Mouse (Mus musculus) heart, postnatal 36 days (tissue): ENCODE results near the gene Mroh2a. TPM values are rescaled to one million over a fixed set of nuclear protein-coding genes. Genes with fewer than 3 reads are reported as not detected.

ENCODE experiments used
- DNase-seq, 2 experiments: peaks; one replicate each; pipeline ENCODE4 v3.0.0; 2021 to 2022
- intact Hi-C: fragments of 180-260 bp; cut with DNase I; formaldehyde crosslinking; loops from one replicate; pipeline ENCODE4 v1.15.1; 2025
- total RNA-seq, 2 experiments: library from RNA; stranded (reverse); gene quantifications; 2 replicates each; pipeline ENCODE4 v1.2.3; 2021

Mroh2a gene
- total RNA-seq, 2 experiments from 2014 or later = not detected

GRCm38 (mm10) chr1:88234646-88235045 lies 7.9 kb downstream of the Mroh2a start:
- intact Hi-C loops = no loop called here
- no peak for DNase-seq

DNA sequence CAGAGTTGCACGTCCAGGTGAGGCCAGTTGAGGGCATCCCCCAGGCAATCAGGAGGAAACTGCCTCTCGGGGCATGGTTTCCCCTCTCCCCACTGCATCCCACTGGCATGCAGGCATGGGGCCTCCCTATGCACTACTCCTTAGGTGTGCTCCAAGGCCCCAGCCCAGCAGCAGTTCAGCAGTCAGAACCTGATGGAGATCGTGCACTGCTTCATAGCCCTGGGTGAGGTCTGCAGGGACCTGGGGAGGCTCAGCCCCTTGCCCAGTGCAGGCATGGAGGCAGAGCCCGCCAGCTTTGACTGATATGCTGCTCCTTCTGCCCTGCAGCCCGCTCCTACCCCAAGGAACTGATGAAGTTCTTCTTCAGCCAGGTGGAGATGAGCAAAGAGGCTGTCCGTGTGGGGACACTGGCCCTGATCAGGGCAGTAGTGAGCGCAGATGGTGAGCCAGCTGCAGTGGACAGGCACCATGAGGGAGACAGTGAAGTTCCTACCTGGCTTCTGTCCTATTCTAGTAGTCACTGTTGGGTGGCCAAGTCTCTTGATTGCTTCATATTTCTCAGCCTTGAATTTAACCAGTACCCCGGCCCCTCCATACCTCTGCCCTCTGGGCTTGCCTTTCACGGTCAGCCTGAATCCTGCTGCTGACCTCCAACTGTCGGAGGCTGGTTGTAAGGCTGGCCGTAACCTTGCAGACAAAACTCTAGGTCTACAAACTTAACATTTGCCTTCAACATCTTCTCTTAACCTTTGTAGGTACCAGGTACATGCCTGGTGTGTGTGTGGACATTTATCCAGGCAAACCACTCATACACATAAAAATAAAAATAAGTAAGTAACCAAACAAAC lies 8.5 kb downstream of the Mroh2a start:
- intact Hi-C loops = no loop called here
- DNase-seq = no peak

GRCm38 (mm10) chr1:88235894-88236415 lies 9.2 kb downstream of the Mroh2a start:
- no peak for DNase-seq
- intact Hi-C loops = no loop called here

- DNase-seq = no peak
- intact Hi-C loops = no loop called here
Measured at GRCm38 (mm10) chr1:88237311-88237710, 10.5 kb downstream of the Mroh2a start.

DNA sequence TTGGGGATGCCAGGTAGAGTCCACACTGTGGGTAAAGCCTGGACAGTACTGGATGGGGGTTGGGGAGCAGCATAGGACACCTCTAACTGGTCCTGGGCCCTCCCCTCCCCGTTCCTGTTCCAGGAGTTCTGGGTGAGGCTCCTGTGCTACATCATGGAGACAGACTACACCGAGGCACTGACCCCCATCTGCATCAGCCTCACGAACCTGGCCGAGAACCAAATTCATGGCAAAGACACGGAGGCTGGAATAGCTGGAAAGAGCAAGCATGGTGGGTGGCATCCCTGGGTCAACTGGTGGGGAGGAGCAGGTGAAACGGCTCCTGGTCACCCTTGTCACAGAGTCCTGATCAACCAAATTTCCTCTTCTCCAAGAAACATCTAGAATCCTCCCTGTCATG lies 12.0 kb downstream of the Mroh2a start:
- intact Hi-C loops = no loop called here
- no peak for DNase-seq

DNA sequence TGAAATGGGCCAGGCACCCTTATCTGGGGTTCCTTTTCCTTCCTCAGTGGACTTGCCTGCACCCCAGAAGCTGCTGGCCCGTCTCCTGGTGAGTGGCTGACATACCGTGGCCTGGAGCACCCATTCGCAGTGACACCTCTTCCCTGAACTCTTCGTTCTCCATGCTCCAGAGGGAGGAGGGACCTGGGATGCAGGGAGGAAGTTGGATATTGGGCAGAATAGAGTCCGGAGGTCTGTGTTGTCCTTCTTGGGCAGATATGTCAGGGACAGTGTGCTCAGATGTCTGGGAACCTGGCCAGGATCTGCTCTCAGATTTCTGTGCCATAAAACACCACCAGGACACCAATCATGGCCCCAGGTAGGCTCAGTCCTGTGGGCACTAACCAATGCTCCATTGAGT lies 13.3 kb downstream of the Mroh2a start:
- no peak for DNase-seq

DNA sequence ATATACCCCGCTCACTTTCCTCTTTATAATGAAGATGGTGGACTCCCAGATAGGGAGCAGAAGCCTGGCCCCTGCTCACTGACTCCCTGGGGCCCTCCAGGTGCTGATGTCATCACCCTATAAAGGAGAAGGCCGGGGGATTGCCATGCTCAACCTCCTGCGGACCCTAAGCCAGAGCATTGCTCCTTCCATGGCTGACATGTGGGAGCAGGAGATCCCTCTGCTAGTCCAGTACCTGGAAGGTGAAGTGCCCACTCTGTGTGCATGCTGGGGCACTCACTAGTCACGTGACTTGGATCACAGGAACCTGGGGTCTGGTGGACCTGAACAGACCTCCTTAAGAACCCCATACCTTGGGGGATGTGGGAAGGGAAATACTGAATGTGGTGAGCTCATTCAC lies 13.8 kb downstream of the Mroh2a start:
- intact Hi-C loops = no loop called here
- no peak for DNase-seq

More for the DNA sequence above, 13.3 kb downstream of the Mroh2a start:
- intact Hi-C loops = no loop called here

GRCm38 (mm10) chr1:88243861-88244260 lies 17.1 kb downstream of the Mroh2a start:
- DNase-seq = no peak

GRCm38 (mm10) chr1:88245881-88246280 lies 19.1 kb downstream of the Mroh2a start:
- intact Hi-C loops = no loop called here
- DNase-seq = no peak

More at GRCm38 (mm10) chr1:88243861-88244260, 17.1 kb downstream of the Mroh2a start:
- intact Hi-C loops = no loop called here

DNA sequence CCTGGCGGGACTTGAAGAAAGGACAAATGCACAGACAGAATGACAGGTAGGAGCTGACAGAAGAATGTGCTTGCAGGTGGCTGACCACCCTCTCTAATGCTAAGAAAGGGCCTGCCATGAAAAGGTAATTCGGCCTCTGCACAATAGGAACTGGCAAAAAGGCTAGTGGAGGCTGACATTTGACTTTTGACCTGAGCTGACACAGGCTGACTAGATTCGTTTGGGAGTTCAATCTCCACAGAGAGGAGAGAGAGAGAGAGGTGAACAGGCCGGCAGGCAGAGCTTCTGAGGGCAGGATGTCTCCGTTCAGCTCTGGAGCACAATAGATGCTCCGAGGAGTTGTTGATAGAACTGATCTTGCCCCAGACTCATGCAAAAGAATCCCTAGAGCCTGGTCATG lies 19.6 kb downstream of the Mroh2a start:
- intact Hi-C loops = no loop called here

GRCm38 (mm10) chr1:88247660-88248059 lies 20.9 kb downstream of the Mroh2a start:
- intact Hi-C loops = no loop called here

More for the DNA sequence above, 19.6 kb downstream of the Mroh2a start:
- DNase-seq = no peak

DNA sequence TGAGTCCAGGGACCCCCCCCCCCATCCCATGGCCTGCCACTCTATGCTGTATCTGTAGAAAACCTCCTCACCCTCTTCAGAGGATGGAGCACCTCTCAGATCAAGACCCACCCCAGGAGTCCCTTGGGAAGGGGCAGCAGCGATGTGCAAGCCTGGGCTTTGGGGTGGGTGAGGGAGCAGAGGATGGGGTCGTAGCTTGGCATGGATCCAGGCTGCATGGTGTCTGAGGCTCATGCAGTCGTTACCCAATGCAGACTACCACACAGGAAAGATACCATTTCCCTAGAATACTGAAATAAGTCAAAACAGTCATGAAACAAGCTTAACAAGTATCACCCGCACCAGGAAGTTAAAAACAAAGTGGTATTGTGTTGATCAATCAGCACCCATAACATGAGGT lies 21.9 kb downstream of the Mroh2a start:
- no peak for DNase-seq
- intact Hi-C loops = no loop called here

More at GRCm38 (mm10) chr1:88247660-88248059, 20.9 kb downstream of the Mroh2a start:
- DNase-seq = no peak

DNA sequence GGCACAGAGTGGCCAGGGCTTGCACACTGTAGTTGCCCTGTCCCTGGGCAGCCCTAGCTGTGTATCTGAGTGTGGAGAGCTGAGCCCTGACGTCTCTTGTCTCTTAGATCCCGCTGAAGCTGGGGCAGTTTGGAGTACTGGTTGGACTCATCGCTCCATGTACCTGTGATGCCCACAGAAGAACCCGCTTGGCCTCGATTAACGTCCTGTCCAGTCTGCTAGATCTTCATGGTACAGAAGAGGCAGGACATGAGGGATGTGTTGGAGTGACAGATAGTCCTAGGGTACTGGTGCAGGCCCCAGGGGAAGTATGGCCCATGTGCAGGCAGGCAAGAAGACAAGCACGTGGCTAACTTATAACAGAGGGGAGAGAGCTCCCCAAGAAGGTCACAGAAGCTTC lies 22.8 kb downstream of the Mroh2a start:
- no peak for DNase-seq
- intact Hi-C loops = no loop called here

- no peak for DNase-seq
- intact Hi-C loops = no loop called here
Measured at GRCm38 (mm10) chr1:88250023-88250422, 23.2 kb downstream of the Mroh2a start.

GRCm38 (mm10) chr1:88253106-88253505 lies 26.3 kb downstream of the Mroh2a start:
- DNase-seq = no peak
- intact Hi-C loops = no loop called here

- DNase-seq = no peak
- intact Hi-C loops = no loop called here
Measured at GRCm38 (mm10) chr1:88253540-88253939, 26.8 kb downstream of the Mroh2a start.

DNA sequence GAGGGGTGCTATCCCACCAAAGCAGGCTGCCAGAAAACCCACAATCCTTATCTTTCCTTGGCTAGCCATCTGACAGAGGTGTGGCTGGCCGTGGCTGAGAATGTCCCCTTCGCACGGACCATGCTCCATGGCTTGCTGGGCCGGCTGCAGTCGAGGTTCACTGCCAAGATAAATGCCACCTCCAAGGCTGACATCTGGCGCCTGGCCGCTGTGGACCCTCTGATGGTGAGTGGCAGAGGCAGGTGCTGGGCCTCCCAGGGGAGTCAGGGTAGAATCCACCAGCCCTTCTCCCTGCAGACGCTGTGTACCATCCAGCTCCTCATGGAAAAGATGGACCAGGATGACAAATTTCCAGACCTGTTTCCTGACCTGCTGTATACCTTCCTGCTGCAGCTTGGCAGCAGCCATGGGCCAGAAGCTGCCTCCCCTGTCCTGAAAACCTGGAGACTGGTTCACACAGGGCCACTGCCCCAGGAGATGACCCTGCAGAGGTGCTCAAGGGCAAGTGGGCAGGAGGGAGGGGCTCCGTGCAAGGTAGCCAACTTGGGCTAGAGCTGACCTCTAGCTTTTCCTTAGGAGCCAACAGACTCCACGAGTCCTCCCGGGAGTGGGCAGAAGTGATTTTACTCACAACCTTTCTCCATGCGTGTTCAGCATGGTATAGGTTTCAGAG lies 28.1 kb downstream of the Mroh2a start:
- intact Hi-C loops = no loop called here
- no peak for DNase-seq

DNA sequence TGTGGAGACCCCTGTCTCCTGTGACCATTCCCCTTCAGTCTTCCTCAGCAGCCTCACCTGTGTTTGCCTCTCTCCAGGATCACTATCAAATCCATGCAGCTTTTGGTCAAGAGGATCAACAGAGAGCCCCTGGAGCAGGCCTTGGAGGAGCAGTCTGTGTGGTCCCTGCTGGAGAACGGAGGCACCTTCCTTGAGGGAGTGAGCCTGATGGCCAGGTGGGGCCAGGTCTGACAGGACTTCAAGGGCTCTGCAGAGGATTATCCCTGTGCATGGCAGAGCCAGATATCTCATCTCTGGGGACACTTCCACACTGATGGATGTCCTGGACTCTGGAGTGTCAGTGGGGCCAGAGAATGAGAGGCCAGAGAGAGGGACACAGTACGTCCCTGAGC lies 28.7 kb downstream of the Mroh2a start:
- DNase-seq = no peak
- intact Hi-C loops = no loop called here

DNA sequence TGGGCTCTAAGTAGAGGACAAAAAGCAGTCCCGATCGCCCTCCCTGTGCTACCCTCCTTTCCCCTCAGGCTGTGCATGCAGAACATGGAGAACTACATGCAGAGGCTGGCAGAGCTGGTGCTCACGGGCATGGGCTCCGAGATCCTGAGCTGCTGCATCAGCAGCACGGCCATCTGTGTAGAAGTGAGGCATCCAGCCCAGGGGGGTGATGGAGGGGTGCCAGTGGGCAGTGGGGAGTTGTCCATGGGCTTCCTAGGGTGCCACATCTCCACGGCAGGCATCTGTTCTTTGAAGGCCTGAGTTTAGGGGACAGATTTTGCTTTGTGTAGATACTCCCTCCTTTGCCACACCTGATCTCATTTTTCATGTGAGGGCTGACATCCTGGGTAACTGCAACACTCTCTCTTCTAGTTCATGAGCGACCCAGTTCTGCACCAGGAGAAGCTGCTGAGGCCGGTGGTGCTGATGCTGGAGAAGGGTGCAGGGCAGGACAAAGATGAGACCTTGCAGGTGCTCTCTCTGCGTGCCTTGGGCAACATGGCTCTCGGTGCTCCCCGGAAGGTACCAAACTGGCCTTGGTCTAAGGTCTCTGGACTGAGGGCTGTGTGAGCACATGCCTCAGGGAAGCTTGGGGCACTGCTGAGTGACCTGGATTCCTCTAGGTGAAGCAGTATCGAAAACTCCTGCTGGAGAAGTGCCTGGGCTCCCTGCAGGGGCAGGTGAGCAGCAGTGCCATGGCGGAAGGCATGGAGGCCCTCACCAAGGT lies 29.4 kb downstream of the Mroh2a start:
- intact Hi-C loops = no loop called here
- no peak for DNase-seq

GRCm38 (mm10) chr1:88256886-88257663 lies 30.3 kb downstream of the Mroh2a start:
- DNase-seq = no peak
- intact Hi-C loops = no loop called here
